Mouse (Mus musculus) stomach, embryonic 15.5 days (tissue): ENCODE results near the gene Gtpbp6. TPM values are rescaled to one million over a fixed set of nuclear protein-coding genes. Genes with fewer than 3 reads are reported as not detected.

Source experiments
- ATAC-seq: fragments of 200-750 bp; cut with Nextera tagmentation; 2 replicates; pipeline ENCODE4 v1.8.0; 2017; ENCODE audit warnings: low read depth, moderate number of reproducible peaks, moderate TSS enrichment; ENCODE audit not compliant: insufficient read depth, low FRiP score
- H3K27ac ChIP-seq: fragments of 300-500 bp; sonication (generic); 2 replicates; pipeline ENCODE4 v1.5.1; 2015; ENCODE audit warnings: mild to moderate bottlenecking, inconsistent platforms
- H3K27me3 ChIP-seq: fragments of 300-500 bp; sonication (generic); replicated peaks from 2 replicates; pipeline ENCODE4 v1.6.1; 2015; ENCODE audit warnings: inconsistent platforms
- H3K36me3 ChIP-seq: fragments of 300-500 bp; sonication (generic); 2 replicates; pipeline ENCODE4 v1.6.1; 2015; ENCODE audit warnings: inconsistent platforms
- H3K4me1 ChIP-seq: fragments of 300-500 bp; sonication (generic); 2 replicates; pipeline ENCODE4 v1.6.1; 2015; ENCODE audit warnings: inconsistent platforms
- H3K4me2 ChIP-seq: fragments of 300-500 bp; sonication (generic); 2 replicates; pipeline ENCODE4 v1.6.1; 2015; ENCODE audit warnings: mild to moderate bottlenecking, inconsistent platforms
- H3K4me3 ChIP-seq: fragments of 300-500 bp; sonication (generic); replicated peaks from 2 replicates; pipeline ENCODE4 v1.5.1; 2015; ENCODE audit warnings: inconsistent platforms
- H3K9ac ChIP-seq: fragments of 300-500 bp; sonication (generic); 2 replicates; pipeline ENCODE4 v1.6.1; 2015; ENCODE audit warnings: inconsistent platforms
- H3K9me3 ChIP-seq: fragments of 300-500 bp; sonication (generic); 2 replicates; pipeline ENCODE4 v1.6.1; 2016; ENCODE audit warnings: inconsistent platforms
- WGBS: fragments of 180-500 bp; shearing (Covaris S2); methylation state at CpG from one replicate; pipeline ENCODE4 v1.1.7; 2015; 5-methylcytosine and 5-hydroxymethylcytosine counted together
- polyA plus RNA-seq: library from polyadenylated mRNA; unstranded; fragments of >200 nt; fragmentation: Nextera tagmentation; extraction: Ambion mirVana; gene quantifications from 2 replicates; pipeline ENCODE4 v1.2.1, GENCODE M21; 2015

The Gtpbp6 gene
- polyA plus RNA-seq, 1 experiment from 2014 or later: 28.7 TPM

DNA sequence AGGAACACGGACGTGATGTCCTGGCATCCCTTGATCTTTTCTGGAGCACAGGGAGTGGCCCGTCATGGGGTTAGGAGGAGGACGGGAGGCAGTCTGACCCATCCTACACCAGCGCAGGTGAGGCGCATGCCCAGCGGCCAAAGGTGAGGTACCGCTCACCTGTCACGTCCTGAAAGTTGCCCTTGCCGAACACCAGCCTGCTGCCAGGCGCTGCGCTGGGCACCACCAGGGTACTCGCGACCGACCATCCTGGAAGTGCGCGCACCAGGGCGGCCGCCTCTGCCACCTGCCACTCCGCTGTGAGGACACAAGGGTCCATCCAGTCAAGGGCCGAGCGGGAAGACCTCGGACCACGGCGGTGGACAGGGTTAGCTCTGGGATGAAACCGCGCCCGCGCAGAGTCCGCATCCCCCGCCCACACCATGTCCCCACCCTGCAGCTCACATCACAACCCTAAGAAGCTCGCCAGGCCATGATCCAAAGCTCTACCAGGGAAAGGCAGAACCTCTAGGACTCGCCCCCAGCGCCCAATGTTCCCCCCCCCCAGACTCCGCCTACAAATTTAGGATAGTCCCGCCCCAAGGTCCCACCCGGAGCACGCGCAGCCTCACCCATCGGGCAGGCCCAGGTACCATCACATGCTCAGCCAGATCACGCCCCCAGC lies 964 bp downstream of the Gtpbp6 start:
- peak overlapping the region; percentile 100 for H3K27ac ChIP-seq
- peak overlapping the region; percentile 87 for H3K4me2 ChIP-seq
- H3K36me3 ChIP-seq: peaks cover 34% of the 10 kb centered on the region
- H3K4me3 ChIP-seq: peak overlapping the region; percentile 84
- 13% methylated on average over 41 of the region's 41 CpGs for WGBS
- H3K9ac ChIP-seq: peak overlapping the region; percentile 67; the same call in 1 of the 2 replicates
- no peak; the same call in 1 of the 2 replicates for ATAC-seq
- H3K4me1 ChIP-seq: peaks cover 9% of the 10 kb centered on the region
- no peaks in the 10 kb centered on the region for H3K9me3 ChIP-seq
- H3K27me3 ChIP-seq: no peaks in the 10 kb centered on the region

DNA sequence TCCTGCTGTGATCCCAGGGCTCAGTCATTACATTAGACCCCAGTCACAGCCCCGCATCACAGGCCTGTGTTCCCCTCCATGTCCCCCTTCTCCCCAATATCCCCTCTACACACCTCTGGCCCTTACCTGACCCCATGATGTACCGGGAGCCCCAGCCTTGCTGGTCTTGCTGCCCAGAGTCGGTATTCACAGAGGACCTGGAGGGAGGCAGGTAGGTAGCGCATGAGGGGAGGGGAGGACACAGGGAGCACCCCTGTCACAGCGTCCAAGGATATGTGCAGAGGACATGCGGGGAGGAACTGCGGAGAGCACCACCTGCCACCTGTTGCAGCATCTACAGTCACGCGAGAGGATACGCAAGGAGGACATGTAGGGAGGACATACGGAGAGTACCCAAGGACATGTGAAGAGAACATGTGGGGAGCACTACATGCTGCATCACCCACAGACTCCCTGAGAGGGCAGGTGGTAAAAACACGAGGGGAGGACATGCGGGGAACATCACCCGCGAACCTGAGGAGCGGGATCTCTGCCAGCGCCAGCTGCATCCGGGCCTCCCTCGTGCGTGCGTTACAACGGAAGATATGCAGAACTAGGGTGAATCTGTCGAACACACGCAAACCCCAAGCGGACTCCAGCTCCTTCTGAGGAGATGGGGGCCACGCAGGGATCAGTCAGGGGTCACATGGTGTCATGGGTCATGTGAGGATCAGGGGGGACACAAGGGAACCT lies 1.7 kb downstream of the Gtpbp6 start:
- Histone ChIP-seq H3K27ac (no peak overlapping the region; the same call in 1 of the 2 replicates), H3K4me1 (peaks cover 16% of the 10 kb centered on the region), H3K9me3 (no peaks in the 10 kb centered on the region), H3K36me3 (peaks cover 34% of the 10 kb centered on the region), H3K27me3 (no peaks in the 10 kb centered on the region), H3K4me3 (peak overlapping the region; percentile 84), H3K9ac (no peak overlapping the region), H3K4me2 (peak overlapping the region; percentile 87)
- no peak for ATAC-seq
- WGBS: 95% methylated on average over 26 of the region's 26 CpGs

DNA sequence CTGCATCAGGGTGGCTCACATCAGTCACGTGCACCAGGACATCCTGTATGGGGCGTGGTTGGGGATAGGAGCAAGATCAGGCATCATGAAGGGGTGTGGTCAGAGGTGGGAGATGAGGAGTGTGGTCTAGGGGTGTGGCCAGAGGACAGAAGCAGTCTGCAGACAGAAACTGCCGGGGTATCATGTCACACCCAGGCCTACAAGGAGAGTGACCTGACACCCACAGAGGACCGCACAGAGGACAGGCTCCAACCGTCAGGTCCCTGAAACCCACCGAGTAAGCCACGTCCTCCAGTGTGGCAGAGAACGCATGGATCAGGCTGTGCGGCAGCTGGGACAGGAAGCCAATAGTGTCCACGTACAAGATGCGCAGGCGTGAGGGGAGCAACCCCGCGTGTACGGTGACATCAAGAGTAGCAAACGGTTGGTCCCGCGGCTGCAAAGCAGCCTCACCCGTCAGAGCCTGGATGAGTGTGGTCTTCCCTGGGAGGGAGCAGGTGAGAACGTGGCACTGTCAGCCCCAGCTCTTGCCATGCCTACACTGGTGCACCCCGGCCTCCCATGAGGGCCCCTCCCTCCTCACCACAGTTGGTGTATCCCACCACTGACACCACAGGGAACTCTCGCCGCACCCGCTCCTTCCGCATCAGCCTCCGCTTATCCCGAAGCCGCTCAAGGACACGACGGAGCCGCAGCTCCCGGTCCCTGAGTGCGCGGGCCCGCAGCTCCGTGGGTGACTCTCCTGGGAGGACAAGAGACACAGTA lies 3.2 kb downstream of the Gtpbp6 start:
- Histone ChIP-seq H3K27me3 (no peaks in the 10 kb centered on the region), H3K4me1 (peaks cover 25% of the 10 kb centered on the region), H3K36me3 (peaks cover 34% of the 10 kb centered on the region), H3K27ac (no peak overlapping the region), H3K9ac (no peak overlapping the region), H3K4me2 (no peak overlapping the region), H3K4me3 (no peak overlapping the region), H3K9me3 (no peaks in the 10 kb centered on the region)
- WGBS: 95% methylated on average over 36 of the region's 36 CpGs
- no peak for ATAC-seq

DNA sequence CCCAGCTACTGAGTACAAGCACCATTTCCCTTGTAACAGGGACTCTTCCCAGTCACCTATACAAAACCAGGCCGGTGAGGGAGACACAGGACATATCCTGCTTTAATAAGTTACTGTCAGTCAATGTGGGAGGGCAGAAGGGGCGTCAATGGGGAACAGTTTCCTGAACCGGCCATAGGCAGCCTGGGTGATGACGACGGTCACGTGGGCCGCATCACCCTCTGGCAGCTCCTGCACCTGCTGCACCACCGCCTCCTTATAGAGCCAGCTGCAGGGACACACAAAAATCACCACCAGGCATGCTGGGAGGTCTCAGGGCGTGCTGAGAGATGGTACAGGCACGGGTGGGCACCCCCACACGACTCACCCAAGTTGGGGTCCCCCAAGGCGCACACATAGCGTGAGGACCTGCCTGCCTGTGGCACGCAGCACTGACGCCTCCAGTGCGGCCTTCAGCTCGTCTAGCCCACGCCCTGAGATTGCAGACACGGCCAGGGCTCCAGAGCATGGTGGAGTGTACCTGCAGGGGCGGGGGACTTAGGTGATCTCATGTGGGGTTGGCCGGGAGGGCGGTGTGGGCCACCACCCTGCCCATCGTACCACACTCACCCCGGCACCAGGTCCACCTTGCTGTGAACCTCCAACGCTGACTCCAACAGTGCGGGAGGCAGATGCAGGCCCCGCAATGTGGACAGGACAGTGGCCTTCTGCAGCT lies 3.9 kb downstream of the Gtpbp6 start:
- Histone ChIP-seq H3K27me3 (no peaks in the 10 kb centered on the region), H3K9me3 (no peaks in the 10 kb centered on the region), H3K9ac (no peak overlapping the region), H3K4me1 (peaks cover 25% of the 10 kb centered on the region), H3K4me3 (no peak overlapping the region), H3K27ac (no peak overlapping the region), H3K4me2 (no peak overlapping the region), H3K36me3 (peaks cover 34% of the 10 kb centered on the region)
- no peak for ATAC-seq
- 95% methylated on average over 27 of the region's 27 CpGs for WGBS

DNA sequence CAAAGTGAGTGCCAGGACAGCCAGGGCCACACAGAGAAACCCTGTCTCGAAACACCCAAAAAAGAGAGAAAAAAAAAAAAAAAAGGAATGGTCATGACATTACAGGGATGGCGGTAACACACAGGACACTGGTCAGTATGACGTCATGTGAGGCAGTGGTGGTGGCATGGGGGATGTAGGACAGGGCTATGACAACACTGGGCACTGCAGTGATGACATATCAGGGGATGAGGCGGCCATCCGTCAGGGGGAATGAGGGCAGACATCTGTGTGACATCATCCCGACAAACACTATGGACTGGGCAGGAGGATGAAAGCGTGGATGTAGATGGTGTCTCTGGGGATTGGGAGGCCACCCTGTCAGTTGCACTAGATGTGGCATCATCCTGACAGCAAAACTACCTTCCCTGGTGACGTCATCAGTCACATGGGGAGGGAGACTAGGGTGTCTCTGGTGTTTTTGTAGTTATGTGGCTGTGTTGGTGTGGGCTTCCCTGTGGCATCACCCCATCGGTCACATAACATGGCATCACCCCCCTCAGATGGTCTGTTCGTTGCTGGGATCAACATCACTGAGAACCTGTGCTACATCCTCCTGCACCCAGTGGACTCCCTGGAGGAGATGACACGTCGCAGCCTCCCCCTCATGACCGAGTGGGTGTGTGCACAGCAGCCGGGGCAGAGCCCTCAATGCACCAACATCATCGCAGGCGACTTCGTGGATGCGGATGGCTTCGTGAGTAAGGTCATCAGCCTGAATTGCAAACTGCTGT lies 5.0 kb downstream of the Gtpbp6 start:
- H3K27me3 ChIP-seq: no peaks in the 10 kb centered on the region
- 90% methylated on average over 19 of the region's 19 CpGs for WGBS

DNA sequence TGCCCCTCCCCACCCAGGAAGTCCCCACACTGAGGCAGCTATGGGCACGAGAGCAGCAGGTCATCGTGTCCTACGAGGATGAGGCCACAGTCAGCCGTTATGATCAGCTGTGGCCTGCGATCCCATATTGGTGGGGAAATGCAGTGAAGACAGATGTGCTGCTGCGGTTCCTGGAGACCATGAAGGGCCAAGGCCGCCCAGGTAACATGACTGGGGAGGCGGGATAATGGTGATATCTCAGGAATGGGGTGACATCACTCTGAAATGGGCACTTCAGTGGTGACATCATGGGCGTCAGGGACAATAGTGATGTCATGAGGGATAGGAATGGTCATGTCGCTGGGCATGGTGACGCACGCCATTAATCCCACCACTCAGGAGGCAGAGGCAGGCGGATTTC lies 5.6 kb downstream of the Gtpbp6 start:
- no peaks in the 10 kb centered on the region for H3K27me3 ChIP-seq
- H3K4me1 ChIP-seq: peaks cover 25% of the 10 kb centered on the region
- H3K9me3 ChIP-seq: no peaks in the 10 kb centered on the region
- no peak overlapping the region for H3K4me2 ChIP-seq
- no peak overlapping the region for H3K9ac ChIP-seq
- H3K27ac ChIP-seq: no peak overlapping the region
- peaks cover 34% of the 10 kb centered on the region for H3K36me3 ChIP-seq
- H3K4me3 ChIP-seq: no peak overlapping the region
- ATAC-seq: no peak
- 86% methylated on average over 13 of the region's 13 CpGs for WGBS

More for the DNA sequence above, 5.0 kb downstream of the Gtpbp6 start:
- H3K4me3 ChIP-seq: no peak overlapping the region
- H3K9ac ChIP-seq: no peak overlapping the region
- ATAC-seq: no peak
- peaks cover 25% of the 10 kb centered on the region for H3K4me1 ChIP-seq
- no peak overlapping the region for H3K4me2 ChIP-seq
- H3K36me3 ChIP-seq: peaks cover 34% of the 10 kb centered on the region
- H3K27ac ChIP-seq: no peak overlapping the region
- no peaks in the 10 kb centered on the region for H3K9me3 ChIP-seq

DNA sequence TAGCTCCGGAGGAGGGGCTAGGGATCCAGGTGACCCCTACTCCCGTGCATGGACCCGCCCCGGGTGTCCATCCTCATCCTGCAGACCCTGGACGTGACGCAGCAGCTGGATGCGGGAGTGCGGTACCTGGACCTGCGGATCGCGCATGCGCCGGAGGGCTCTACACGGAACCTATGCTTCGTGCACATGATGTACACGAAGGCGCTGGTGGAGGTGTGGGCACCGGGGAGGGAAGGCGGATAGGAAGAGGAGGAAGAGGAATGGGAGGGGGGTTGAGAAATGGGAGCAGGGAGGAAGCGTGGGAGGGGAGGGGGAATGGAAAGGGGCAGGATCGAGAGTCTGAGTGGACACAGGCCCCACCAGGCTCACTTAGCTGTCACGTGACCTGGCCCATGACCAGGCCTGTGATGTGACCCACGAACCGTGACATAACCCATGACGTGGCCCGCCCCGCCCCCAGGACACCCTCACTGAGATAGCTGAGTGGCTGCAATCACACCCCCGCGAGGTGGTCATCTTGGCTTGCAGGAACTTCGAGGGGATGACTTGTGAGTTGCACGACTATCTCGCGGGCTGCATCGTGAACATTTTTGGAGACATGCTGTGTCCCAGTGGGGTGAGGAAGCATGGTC lies 6.2 kb downstream of the Gtpbp6 start:
- ATAC-seq: 0 out of 2 replicates have a peak, but pooled peaks have one; percentile 8
- no peak overlapping the region for H3K9ac ChIP-seq
- peaks cover 22% of the 10 kb centered on the region for H3K4me1 ChIP-seq
- no peaks in the 10 kb centered on the region for H3K9me3 ChIP-seq
- H3K36me3 ChIP-seq: peaks cover 34% of the 10 kb centered on the region
- no peaks in the 10 kb centered on the region for H3K27me3 ChIP-seq
- WGBS: 15% methylated on average over 34 of the region's 34 CpGs
- H3K4me2 ChIP-seq: peak overlapping the region; percentile 83
- no peak overlapping the region for H3K27ac ChIP-seq
- H3K4me3 ChIP-seq: peak overlapping the region; percentile 37

DNA sequence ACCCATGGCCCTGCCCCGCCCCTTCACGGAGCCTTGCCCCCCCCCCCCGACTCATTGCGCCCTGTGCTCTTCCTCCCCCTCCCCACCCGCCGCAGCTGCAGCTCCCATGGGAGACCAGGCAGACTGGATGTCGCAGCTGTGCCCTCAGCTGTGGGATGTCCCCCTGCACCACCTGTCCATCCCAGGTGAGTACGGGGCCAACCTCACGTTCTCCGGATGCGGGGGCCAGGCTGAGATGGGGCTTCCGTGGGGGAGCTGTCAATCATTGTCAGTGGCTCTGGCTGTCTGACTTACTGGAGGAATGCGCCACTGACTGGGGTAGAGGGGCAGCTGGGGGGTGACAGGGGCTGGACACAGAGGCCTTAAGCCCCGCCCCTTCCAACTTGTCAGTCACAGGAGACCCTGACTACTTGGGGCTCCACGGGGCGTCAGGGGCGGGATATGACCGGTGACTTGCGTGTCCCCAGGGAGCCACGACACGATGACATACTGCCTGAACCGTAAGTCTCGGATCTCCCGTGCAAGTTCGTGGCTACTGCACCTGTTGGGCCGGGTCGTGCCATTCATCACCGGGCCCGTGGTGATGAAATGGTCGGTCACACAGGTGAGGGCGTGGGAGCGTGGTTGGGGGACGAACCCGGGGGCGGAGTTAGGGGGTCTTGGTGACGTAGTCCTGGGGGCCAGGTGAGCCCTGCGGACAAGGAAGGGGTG lies 6.9 kb downstream of the Gtpbp6 start:
- no peaks in the 10 kb centered on the region for H3K9me3 ChIP-seq
- peak overlapping the region; percentile 83 for H3K4me2 ChIP-seq
- H3K4me3 ChIP-seq: peak overlapping the region; percentile 37
- H3K4me1 ChIP-seq: peaks cover 17% of the 10 kb centered on the region
- ATAC-seq: peak; percentile 9; the same call in 1 of the 2 replicates
- 0 out of 2 replicates have a peak overlapping the region, but pooled peaks have one; percentile 12 for H3K9ac ChIP-seq
- no peak overlapping the region for H3K27ac ChIP-seq
- no peaks in the 10 kb centered on the region for H3K27me3 ChIP-seq
- 1% methylated on average over 33 of the region's 37 CpGs for WGBS
- H3K36me3 ChIP-seq: peaks cover 31% of the 10 kb centered on the region

DNA sequence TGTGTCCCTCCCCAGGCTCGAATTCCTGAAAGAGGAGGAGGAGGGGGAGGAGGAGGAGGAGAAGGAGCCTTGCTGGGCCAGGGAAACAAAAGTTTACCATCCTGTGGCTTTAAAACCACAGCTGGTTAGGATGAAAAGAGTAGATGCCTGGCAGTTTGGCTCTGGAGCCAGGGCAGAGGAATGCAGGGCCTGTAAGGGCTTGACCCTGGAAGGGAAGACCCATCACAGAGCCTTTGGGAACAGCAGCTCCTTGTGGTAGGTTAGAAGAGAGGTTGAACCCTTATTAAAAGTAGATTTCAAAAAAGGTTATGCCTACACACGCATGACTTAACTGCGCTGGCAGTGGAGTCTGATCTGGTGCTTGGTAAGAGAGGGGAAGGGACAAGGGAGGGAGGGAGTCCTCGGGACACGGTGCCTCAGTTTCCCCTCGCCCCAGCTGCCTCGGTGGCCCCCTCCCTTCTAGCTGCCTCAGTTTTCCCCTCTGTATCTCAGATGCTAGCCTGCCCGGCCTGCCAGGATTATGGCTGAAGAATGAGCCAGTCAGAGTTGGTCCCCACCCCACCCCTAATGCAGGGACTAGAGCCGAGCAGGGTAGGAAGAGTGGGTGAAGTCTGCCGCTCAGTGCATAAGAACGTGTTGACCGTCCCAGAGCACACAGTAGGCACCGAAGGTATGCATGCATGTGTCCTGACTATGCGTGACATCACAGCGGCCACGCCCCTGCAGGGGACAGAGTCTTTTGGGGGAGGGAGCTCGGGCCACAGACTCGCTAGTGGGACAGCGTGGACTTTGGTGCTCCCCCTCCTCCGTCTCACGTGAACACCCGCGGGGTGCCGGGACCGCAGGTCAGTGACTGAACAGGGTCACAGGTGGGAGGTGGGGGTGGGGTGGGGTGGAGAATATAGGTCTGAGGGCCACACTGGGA lies 8.1 kb downstream of the Gtpbp6 start, which contains the start of gene Plcxd1:
Gene Plcxd1, plus strand, starts transcription at position 314 of the 925 bp plus-strand sequence.
- WGBS: 11% methylated on average over 25 of the region's 25 CpGs
- Histone ChIP-seq H3K27me3 (no peaks in the 10 kb centered on the region), H3K4me2 (peak within 1 kb of the TSS; percentile 83), H3K4me1 (peaks cover 17% of the 10 kb centered on the region), H3K4me3 (peak within 1 kb of the TSS; percentile 37; the same call in 1 of the 2 replicates), H3K36me3 (peaks cover 19% of the 10 kb centered on the region), H3K9ac (no peak within 1 kb of the TSS), H3K27ac (no peak within 1 kb of the TSS; the same call in 1 of the 2 replicates), H3K9me3 (no peaks in the 10 kb centered on the region)
- ATAC-seq: peak; percentile 9; the same call in 1 of the 2 replicates
